8 mouse cellular contexts compared by ENCODE assay signal in genomic region chr13:4281471-4282412, GRCm38 (mm10). TPM values are rescaled to one million over a fixed set of nuclear protein-coding genes. Genes with fewer than 3 reads are reported as not detected.
A peak's percentile ranks its signal among the peaks of the same experiment; 100 is the strongest.
DNase-seq lines count a peak whose midpoint lies in the region; ATAC-seq lines count a peak whose summit lies in the region.

No protein-coding gene starts in this region.

- no peak overlapping the region for H3K4me3 ChIP-seq in hindbrain, embryonic 12.5 days
- H3K4me3 ChIP-seq in midbrain, embryonic 16.5 days (ENCODE audit: low read depth, low read length), result no peak overlapping the region

- no peaks in the 10 kb centered on the region for H3K4me1 ChIP-seq in hindbrain, embryonic 12.5 days
- H3K4me1 ChIP-seq in midbrain, embryonic 16.5 days (ENCODE audit: control insufficient read depth, insufficient read depth, low read length), result no peaks in the 10 kb centered on the region

- 41% methylated on average over 7 of the region's 7 CpGs for whole genome bisulfite sequencing in hindbrain, embryonic 12.5 days
- 45% methylated on average over 7 of the region's 7 CpGs for WGBS in midbrain, embryonic 16.5 days

- ATAC-seq in hindbrain, embryonic 12.5 days (ENCODE audit: low FRiP score), result 0 out of 2 replicates have a peak, but pooled peaks have one; percentile 40
- peak; percentile 89 for ATAC-seq in midbrain, embryonic 16.5 days

- no peaks in the 10 kb centered on the region for H3K36me3 ChIP-seq in hindbrain, embryonic 12.5 days
- no peaks in the 10 kb centered on the region for H3K36me3 ChIP-seq in midbrain, embryonic 16.5 days (ENCODE audit: control insufficient read depth, insufficient read depth, low read length)

- no peaks in the 10 kb centered on the region for H3K9me3 ChIP-seq in hindbrain, embryonic 12.5 days (replicated peaks)
- no peaks in the 10 kb centered on the region for H3K9me3 ChIP-seq in midbrain, embryonic 16.5 days (replicated peaks; ENCODE audit: control insufficient read depth, low read length, poor library complexity, severe bottlenecking)

- no peak overlapping the region for H3K27ac ChIP-seq in hindbrain, embryonic 12.5 days
- no peak overlapping the region for H3K27ac ChIP-seq in midbrain, embryonic 16.5 days (ENCODE audit: low read length)

- H3K9ac ChIP-seq in hindbrain, embryonic 12.5 days, result no peak overlapping the region
- no peak overlapping the region for H3K9ac ChIP-seq in midbrain, embryonic 16.5 days (ENCODE audit: low read depth, low read length)

- no peaks in the 10 kb centered on the region for H3K27me3 ChIP-seq in hindbrain, embryonic 12.5 days
- H3K27me3 ChIP-seq in midbrain, embryonic 16.5 days (ENCODE audit: control insufficient read depth, insufficient read depth, low read depth, low read length), result no peaks in the 10 kb centered on the region

- H3K4me2 ChIP-seq in hindbrain, embryonic 12.5 days (replicated peaks), result no peak overlapping the region
- H3K4me2 ChIP-seq in midbrain, embryonic 16.5 days (ENCODE audit: low read length), result no peak overlapping the region

- peak; percentile 4 for DNase-seq in cerebellum, adult 18-20 months
- DNase-seq in cerebellum, adult 11-12 months, result no peak
- DNase-seq in A20 (ENCODE audit: low read depth, low spot score), result peak; percentile 5
- peak; percentile 75 for DNase-seq in embryo, embryonic 10.5 days (ENCODE audit: low spot score)
- peak; percentile 5 to 52 for DNase-seq in left cerebral cortex, adult 9 months (ENCODE audit: low spot score in 2 of 2)
- DNase-seq in c-Kit-positive CD71-positive TER-119-positive erythroid progenitor cells, embryonic 14.5 days (ENCODE audit: low spot score), result no peak

RNA-seq across cellular contexts. Expression of gene Akr1c12, which starts 2.5 kb away (rescaled TPM):
- 0.25 TPM in 1 of 2 replicates, not detected in the other for polyA plus RNA-seq in hindbrain, embryonic 12.5 days (2016; fragmentation: Nextera tagmentation; extraction: Ambion mirVana)
- polyA plus RNA-seq in midbrain, embryonic 16.5 days (2015; fragmentation: Nextera tagmentation; extraction: Ambion mirVana), result 0.23 and 0.29 TPM in 2 replicates

RNA-seq across cellular contexts. Expression of gene Akr1c19, which starts 53.2 kb away (rescaled TPM):
- 1.3 and 2.2 TPM in 2 replicates for polyA plus RNA-seq in hindbrain, embryonic 12.5 days (2016; fragmentation: Nextera tagmentation; extraction: Ambion mirVana)
- polyA plus RNA-seq in midbrain, embryonic 16.5 days (2015; fragmentation: Nextera tagmentation; extraction: Ambion mirVana), result 7.4 and 8.4 TPM in 2 replicates

Comparison
In these comparisons a context has a peak if more than half of its experiments do, and no peak if none do; other contexts are left out.
1. DNase-seq: peak in cerebellum, adult 18-20 months (2 of 2), A20 (single experiment), embryo, embryonic 10.5 days (single experiment) and left cerebral cortex, adult 9 months (2 of 2); none in cerebellum, adult 11-12 months (single experiment) and c-Kit-positive CD71-positive TER-119-positive erythroid progenitor cells, embryonic 14.5 days (single experiment).